ENCODE assay signal across 9 mouse cellular contexts in genomic region chr6:38531211-38531820, GRCm38 (mm10). TPM values are rescaled to one million over a fixed set of nuclear protein-coding genes. Genes with fewer than 3 reads are reported as not detected.
DNase-seq lines count a peak whose midpoint lies in the region; ATAC-seq and TF ChIP-seq lines count a peak whose summit lies in the region.
"Had no signal": no experiment of that assay in that cellular context is flagged by ENCODE, and none has a peak within 500 bp of the region (broad histone marks: within the 10 kb centered on the region; RNA-seq: fewer than 3 reads in every experiment).

No protein-coding gene starts in this region.

- ATAC-seq in midbrain, embryonic 11.5 days (ENCODE audit: low FRiP score) = no peak
- ATAC-seq in embryonic facial prominence, embryonic 11.5 days (replicated peaks; ENCODE audit: insufficient number of reproducible peaks, low FRiP score, low TSS enrichment, low read depth) = no peak
- ATAC-seq in lung, embryonic 14.5 days (ENCODE audit: insufficient read depth) = no peak

- H3K27me3 ChIP-seq in cerebellum, adult 2 months (ENCODE audit: control insufficient read depth, insufficient read depth, low read length) = no peaks in the 10 kb centered on the region
- H3K27me3 ChIP-seq in midbrain, embryonic 10.5 days (ENCODE audit: low read depth, poor library complexity, severe bottlenecking) = no peaks in the 10 kb centered on the region
- H3K27me3 ChIP-seq in midbrain, embryonic 11.5 days (ENCODE audit: control insufficient read depth, insufficient read depth, low read length) = no peaks in the 10 kb centered on the region
- H3K27me3 ChIP-seq in embryonic facial prominence, embryonic 11.5 days (ENCODE audit: control insufficient read depth, insufficient read depth, low read length) = no peaks in the 10 kb centered on the region
- no peaks in the 10 kb centered on the region for H3K27me3 ChIP-seq in lung, embryonic 14.5 days (ENCODE audit: insufficient read depth, low read length)
- H3K27me3 ChIP-seq: heart, embryonic 15.5 days had no signal

- no peaks in the 10 kb centered on the region for H3K9me3 ChIP-seq in midbrain, embryonic 10.5 days (replicated peaks)
- no peaks in the 10 kb centered on the region for H3K9me3 ChIP-seq in midbrain, embryonic 11.5 days (ENCODE audit: control insufficient read depth, low read length)
- H3K9me3 ChIP-seq in embryonic facial prominence, embryonic 11.5 days (replicated peaks; ENCODE audit: control insufficient read depth, low read length) = no peaks in the 10 kb centered on the region
- no peaks in the 10 kb centered on the region for H3K9me3 ChIP-seq in lung, embryonic 14.5 days (ENCODE audit: low read depth, low read length)
- H3K9me3 ChIP-seq: heart, embryonic 15.5 days had no signal

- no peak overlapping the region for H3K27ac ChIP-seq in cerebellum, adult 2 months (ENCODE audit: insufficient read depth, low read length)
- H3K27ac ChIP-seq in midbrain, embryonic 10.5 days (replicated peaks) = no peak overlapping the region
- no peak overlapping the region for H3K27ac ChIP-seq in midbrain, embryonic 11.5 days (ENCODE audit: low read depth, low read length)
- H3K27ac ChIP-seq in embryonic facial prominence, embryonic 11.5 days (replicated peaks; ENCODE audit: low read depth, low read length) = no peak overlapping the region
- H3K27ac ChIP-seq in lung, embryonic 14.5 days (ENCODE audit: low read depth) = no peak overlapping the region
- H3K27ac ChIP-seq: heart, embryonic 15.5 days had no signal

- no peaks in the 10 kb centered on the region for H3K4me1 ChIP-seq in cerebellum, adult 2 months (ENCODE audit: control insufficient read depth, insufficient read depth, low read length)
- peaks cover 22% of the 10 kb centered on the region for H3K4me1 ChIP-seq in midbrain, embryonic 10.5 days
- peaks cover 5% of the 10 kb centered on the region; the same call in 1 of the 2 replicates for H3K4me1 ChIP-seq in midbrain, embryonic 11.5 days (ENCODE audit: control insufficient read depth, insufficient read depth, low read length)
- no peaks in the 10 kb centered on the region for H3K4me1 ChIP-seq in embryonic facial prominence, embryonic 11.5 days (ENCODE audit: control insufficient read depth, insufficient read depth, low read length)
- H3K4me1 ChIP-seq in lung, embryonic 14.5 days (ENCODE audit: insufficient read depth) = 0 out of 2 replicates have a peak, but pooled peaks cover 4% of the 10 kb centered on the region

- TF ChIP-seq POLR2A in cerebellum, adult 2 months (IDR thresholded peaks at IDR 0.05; ENCODE audit: borderline replicate concordance, insufficient read depth, low read length) = no peak

- no peak overlapping the region for H3K4me2 ChIP-seq in midbrain, embryonic 11.5 days
- H3K4me2 ChIP-seq in embryonic facial prominence, embryonic 11.5 days (ENCODE audit: low read depth, low read length) = no peak overlapping the region
- H3K4me2 ChIP-seq in lung, embryonic 14.5 days = no peak overlapping the region
- H3K4me2 ChIP-seq: heart, embryonic 15.5 days had no signal

- DNase-seq in cerebellum, adult 2 months = peak in 1 of 2 experiments; percentile 37
- DNase-seq in cerebellum, postnatal 4 days (ENCODE audit: low spot score in 2 of 2) = no peak
- DNase-seq in midbrain, embryonic 10.5 days (ENCODE audit: low spot score) = peak; percentile 31
- DNase-seq in midbrain, embryonic 11.5 days (ENCODE audit: low spot score, missing footprints) = no peak
- peak; percentile 43 for DNase-seq in embryonic facial prominence, embryonic 11.5 days (ENCODE audit: low spot score)
- DNase-seq in lung, embryonic 14.5 days = peak; percentile 55
- DNase-seq in testis, postnatal 10 days (ENCODE audit: low spot score) = no peak
- DNase-seq in right cerebral cortex, postnatal 14 days = no peak

- H3K9ac ChIP-seq in midbrain, embryonic 11.5 days (ENCODE audit: low read length) = no peak overlapping the region
- H3K9ac ChIP-seq in embryonic facial prominence, embryonic 11.5 days (replicated peaks; ENCODE audit: low read length) = no peak overlapping the region
- no peak overlapping the region for H3K9ac ChIP-seq in lung, embryonic 14.5 days
- H3K9ac ChIP-seq: heart, embryonic 15.5 days had no signal

- H3K4me3 ChIP-seq in cerebellum, adult 2 months (replicated peaks; ENCODE audit: insufficient read depth, low read depth, low read length) = no peak overlapping the region
- no peak overlapping the region for H3K4me3 ChIP-seq in midbrain, embryonic 10.5 days
- no peak overlapping the region for H3K4me3 ChIP-seq in midbrain, embryonic 11.5 days (ENCODE audit: low read depth, low read length)
- no peak overlapping the region for H3K4me3 ChIP-seq in embryonic facial prominence, embryonic 11.5 days (ENCODE audit: low read depth, low read length)
- H3K4me3 ChIP-seq in lung, embryonic 14.5 days (ENCODE audit: low read depth, low read length) = no peak overlapping the region
- H3K4me3 ChIP-seq: heart, embryonic 15.5 days had no signal

- TF ChIP-seq CTCF in cerebellum, adult 2 months (IDR thresholded peaks at IDR 0.05; ENCODE audit: borderline replicate concordance, insufficient read depth, low read depth, low read length) = peak; percentile 32; the same call in 1 of the 2 replicates
- TF ChIP-seq CTCF in lung, embryonic 14.5 days (IDR thresholded peaks at IDR 0.05; ENCODE audit: low read depth) = peak; percentile 60

- WGBS in cerebellum, adult 2 months = 69% methylated on average over 5 of the region's 5 CpGs
- WGBS in midbrain, embryonic 10.5 days = 65% methylated on average over 5 of the region's 5 CpGs
- WGBS in midbrain, embryonic 11.5 days = 55% methylated on average over 5 of the region's 5 CpGs
- 39% methylated on average over 5 of the region's 5 CpGs for WGBS in embryonic facial prominence, embryonic 11.5 days
- WGBS in lung, embryonic 14.5 days = 56% methylated on average over 5 of the region's 5 CpGs

- no peaks in the 10 kb centered on the region for H3K36me3 ChIP-seq in midbrain, embryonic 10.5 days
- no peaks in the 10 kb centered on the region for H3K36me3 ChIP-seq in midbrain, embryonic 11.5 days (ENCODE audit: control insufficient read depth, insufficient read depth, low read length)
- no peaks in the 10 kb centered on the region for H3K36me3 ChIP-seq in embryonic facial prominence, embryonic 11.5 days (replicated peaks; ENCODE audit: control insufficient read depth, insufficient read depth, low read depth, low read length)
- H3K36me3 ChIP-seq in lung, embryonic 14.5 days (ENCODE audit: insufficient read depth) = no peaks in the 10 kb centered on the region
- H3K36me3 ChIP-seq: heart, embryonic 15.5 days had no signal

RNA-seq across cellular contexts. Expression of gene Fmc1, which starts 2.0 kb away (rescaled TPM):
- 205 and 213 TPM in 2 replicates for polyA plus RNA-seq in cerebellum, adult 2 months (2012; rRNA removed)
- polyA plus RNA-seq in midbrain, embryonic 10.5 days (2016; fragmentation: Nextera tagmentation; extraction: Ambion mirVana) = 121 TPM in 2 replicates
- polyA plus RNA-seq in midbrain, embryonic 11.5 days (2014; fragmentation: Nextera tagmentation; extraction: Ambion mirVana) = 128 and 131 TPM in 2 replicates
- polyA plus RNA-seq in embryonic facial prominence, embryonic 11.5 days (2014; fragmentation: Nextera tagmentation; extraction: Ambion mirVana) = 90.1 and 105 TPM in 2 replicates
- polyA plus RNA-seq in lung, embryonic 14.5 days (2014; fragmentation: Nextera tagmentation; extraction: Ambion mirVana) = 102 and 109 TPM in 2 replicates

RNA-seq across cellular contexts. Expression of gene Luc7l2, which starts 19.8 kb away (rescaled TPM):
- polyA plus RNA-seq in cerebellum, adult 2 months (2012; rRNA removed) = 193 and 194 TPM in 2 replicates
- 36.1 and 37.4 TPM in 2 replicates for polyA plus RNA-seq in midbrain, embryonic 10.5 days (2016; fragmentation: Nextera tagmentation; extraction: Ambion mirVana)
- 34.7 and 40.4 TPM in 2 replicates for polyA plus RNA-seq in midbrain, embryonic 11.5 days (2014; fragmentation: Nextera tagmentation; extraction: Ambion mirVana)
- 35.7 and 36.3 TPM in 2 replicates for polyA plus RNA-seq in embryonic facial prominence, embryonic 11.5 days (2014; fragmentation: Nextera tagmentation; extraction: Ambion mirVana)
- 47.0 and 47.2 TPM in 2 replicates for polyA plus RNA-seq in lung, embryonic 14.5 days (2014; fragmentation: Nextera tagmentation; extraction: Ambion mirVana)

Comparison
In these comparisons a context has a peak if more than half of its experiments do, and no peak if none do; other contexts are left out.
1. DNase-seq: peak in midbrain, embryonic 10.5 days (single experiment), embryonic facial prominence, embryonic 11.5 days (single experiment) and lung, embryonic 14.5 days (single experiment); none in cerebellum, postnatal 4 days (0 of 2), midbrain, embryonic 11.5 days (single experiment), testis, postnatal 10 days (single experiment) and right cerebral cortex, postnatal 14 days (single experiment).